Comparison of ENCODE assay signal across 13 mouse cellular contexts in the genomic region with DNA sequence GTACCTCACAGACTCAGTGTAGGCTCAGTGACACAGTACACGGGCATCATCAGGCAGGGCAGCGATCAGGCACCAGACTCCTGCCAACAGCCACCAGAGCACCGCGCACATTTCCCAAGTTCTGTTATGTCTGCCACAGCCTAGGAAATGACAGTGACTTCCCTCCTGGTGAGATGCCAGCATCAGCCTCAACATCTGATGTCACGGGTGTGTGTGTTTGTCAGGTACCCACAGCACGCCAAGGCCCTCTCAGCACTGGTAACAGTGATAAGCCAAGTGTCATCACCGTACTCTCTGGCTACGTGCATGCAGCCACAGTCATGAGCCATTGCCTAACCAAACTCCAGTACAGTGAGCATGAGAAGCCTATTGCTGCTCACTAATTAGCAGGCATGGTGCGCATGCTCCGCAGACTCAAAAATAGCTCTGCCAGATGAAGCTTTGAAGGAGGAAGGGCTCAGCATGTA. TPM values are rescaled to one million over a fixed set of nuclear protein-coding genes. Genes with fewer than 3 reads are reported as not detected.
DNase-seq lines count a peak whose midpoint lies in the region; ATAC-seq lines count a peak whose summit lies in the region.
"Had no signal": no experiment of that assay in that cellular context is flagged by ENCODE, and none has a peak within 500 bp of the region (broad histone marks: within the 10 kb centered on the region; RNA-seq: fewer than 3 reads in every experiment).

No protein-coding gene starts in this region.

- H3K27ac ChIP-seq in heart, embryonic 12.5 days (ENCODE audit: poor library complexity, severe bottlenecking), result peak overlapping the region; percentile 49
- H3K27ac ChIP-seq: hindbrain, embryonic 12.5 days; limb, embryonic 13.5 days had no signal

- H3K9ac ChIP-seq in heart, embryonic 12.5 days, result no peak overlapping the region
- H3K9ac ChIP-seq: hindbrain, embryonic 12.5 days; limb, embryonic 13.5 days had no signal

- no peak for DNase-seq in heart, adult 11 months
- DNase-seq in brain, adult 2 months (ENCODE audit: low read depth, low spot score), result peak; percentile 91
- DNase-seq in layer of hippocampus, adult 18-20 months (ENCODE audit: low spot score in 2 of 2), result peak; percentile 45 to 79
- no peak for DNase-seq in natural killer cell, adult 2 months (ENCODE audit: low spot score in 2 of 2)
- DNase-seq in cerebellum, postnatal 14 days, result no peak
- DNase-seq in cerebellum, postnatal 25 days, result no peak
- DNase-seq: adrenal gland, adult 8-10 months had no signal

- no peaks in the 10 kb centered on the region for H3K9me3 ChIP-seq in heart, embryonic 12.5 days (replicated peaks)
- H3K9me3 ChIP-seq in megakaryocyte, embryonic 14.5 days, result no peaks in the 10 kb centered on the region
- H3K9me3 ChIP-seq: hindbrain, embryonic 12.5 days; limb, embryonic 13.5 days had no signal

- no peak overlapping the region for H3K4me3 ChIP-seq in heart, embryonic 12.5 days
- peak overlapping the region; percentile 90 for H3K4me3 ChIP-seq in megakaryocyte, embryonic 14.5 days (replicated peaks)
- H3K4me3 ChIP-seq: hindbrain, embryonic 12.5 days; limb, embryonic 13.5 days had no signal

- ATAC-seq in heart, embryonic 12.5 days (ENCODE audit: insufficient number of reproducible peaks, low FRiP score), result no peak

- H3K4me2 ChIP-seq in heart, embryonic 12.5 days, result no peak overlapping the region
- H3K4me2 ChIP-seq: hindbrain, embryonic 12.5 days; limb, embryonic 13.5 days had no signal

- no peaks in the 10 kb centered on the region for H3K36me3 ChIP-seq in heart, embryonic 12.5 days
- H3K36me3 ChIP-seq in megakaryocyte, embryonic 14.5 days (replicated peaks; ENCODE audit: low read length), result peaks cover 41% of the 10 kb centered on the region
- H3K36me3 ChIP-seq: hindbrain, embryonic 12.5 days; limb, embryonic 13.5 days had no signal

- peaks cover 41% of the 10 kb centered on the region for H3K4me1 ChIP-seq in heart, embryonic 12.5 days (replicated peaks)
- H3K4me1 ChIP-seq in megakaryocyte, embryonic 14.5 days, result peaks cover 92% of the 10 kb centered on the region
- H3K4me1 ChIP-seq: hindbrain, embryonic 12.5 days; limb, embryonic 13.5 days had no signal

- H3K27me3 ChIP-seq in heart, embryonic 12.5 days (replicated peaks), result no peaks in the 10 kb centered on the region
- H3K27me3 ChIP-seq in megakaryocyte, embryonic 14.5 days (replicated peaks), result peaks cover 21% of the 10 kb centered on the region
- H3K27me3 ChIP-seq: hindbrain, embryonic 12.5 days; limb, embryonic 13.5 days had no signal

- WGBS in heart, embryonic 12.5 days, result 75% methylated on average over 10 of the region's 10 CpGs

RNA-seq across cellular contexts. Expression of gene F10, which starts 0.7 kb away (rescaled TPM):
- 2.7 and 2.8 TPM in 2 replicates for polyA plus RNA-seq in heart, embryonic 12.5 days (2016; fragmentation: Nextera tagmentation; extraction: Ambion mirVana)
- not detected for total RNA-seq in layer of hippocampus, adult 18-20 months (2021)
- polyA plus RNA-seq in megakaryocyte, embryonic 14.5 days (2012; ENCODE audit: insufficient read depth, low replicate concordance), result 19.0 and 24.9 TPM in 2 replicates
- polyA plus RNA-seq: neural tube, embryonic 14.5 days had no signal

RNA-seq across cellular contexts. Expression of gene F7, which starts 10.5 kb away (rescaled TPM):
- polyA plus RNA-seq in heart, embryonic 12.5 days (2016; fragmentation: Nextera tagmentation; extraction: Ambion mirVana), result 0.23 TPM in 1 of 2 replicates, not detected in the other
- total RNA-seq in layer of hippocampus, adult 18-20 months (2021), result under 1 TPM; 0.18 to 0.22 TPM
- polyA plus RNA-seq in megakaryocyte, embryonic 14.5 days (2012; ENCODE audit: insufficient read depth, low replicate concordance), result 11.8 TPM in 1 of 2 replicates, not detected in the other
- polyA plus RNA-seq: embryonic facial prominence, embryonic 11.5 days; hindbrain, embryonic 12.5 days; limb, embryonic 13.5 days; neural tube, embryonic 14.5 days had no signal

RNA-seq across cellular contexts. Expression of gene Proz, which starts 24.3 kb away (rescaled TPM):
- polyA plus RNA-seq in heart, embryonic 12.5 days (2016; fragmentation: Nextera tagmentation; extraction: Ambion mirVana), result 0.39 and 0.92 TPM in 2 replicates
- total RNA-seq in layer of hippocampus, adult 18-20 months (2021), result not detected
- polyA plus RNA-seq in megakaryocyte, embryonic 14.5 days (2012; ENCODE audit: insufficient read depth, low replicate concordance), result 0.08 TPM in 1 of 2 replicates, not detected in the other

Comparison
In these comparisons a context has a peak if more than half of its experiments do, and no peak if none do; other contexts are left out.
1. DNase-seq: peak in brain, adult 2 months (single experiment) and layer of hippocampus, adult 18-20 months (2 of 2); none in heart, adult 11 months (single experiment), natural killer cell, adult 2 months (0 of 2), cerebellum, postnatal 14 days (0 of 2) and cerebellum, postnatal 25 days (0 of 2).